Mouse (Mus musculus) brain, embryonic 14.5 days (tissue): ENCODE measurements around the gene 9230104L09Rik. TPM values are rescaled to one million over a fixed set of nuclear protein-coding genes. Genes with fewer than 3 reads are reported as not detected.

ENCODE experiments used
- DNase-seq: peaks from one replicate; pipeline ENCODE4 v3.0.0-alpha.2; 2011; ENCODE audit warnings: low read depth
- CTCF ChIP-seq: fragments of 200-500 bp; IDR thresholded peaks from 2 replicates; pipeline ENCODE4 v1.5.1; 2012; ENCODE audit warnings: inconsistent platforms, mild to moderate bottlenecking, moderate library complexity, borderline replicate concordance; ENCODE audit not compliant: insufficient read depth, insufficient read length; ENCODE audit errors: extremely low read depth
- POLR2A ChIP-seq: fragments of 200-500 bp; IDR thresholded peaks from 2 replicates; pipeline ENCODE4 v1.6.1; 2012; ENCODE audit warnings: mild to moderate bottlenecking, inconsistent platforms, borderline replicate concordance; ENCODE audit not compliant: poor library complexity, insufficient read depth, insufficient read length, severe bottlenecking; ENCODE audit errors: extremely low read depth
- polyA plus RNA-seq: library from polyadenylated mRNA; depleted of rRNA; stranded (reverse); fragments of >200 nt; gene quantifications from 2 replicates; pipeline ENCODE4 v1.2.3, GENCODE M21; 2012

Gene 9230104L09Rik
- polyA plus RNA-seq, 1 experiment: not detected

DNA sequence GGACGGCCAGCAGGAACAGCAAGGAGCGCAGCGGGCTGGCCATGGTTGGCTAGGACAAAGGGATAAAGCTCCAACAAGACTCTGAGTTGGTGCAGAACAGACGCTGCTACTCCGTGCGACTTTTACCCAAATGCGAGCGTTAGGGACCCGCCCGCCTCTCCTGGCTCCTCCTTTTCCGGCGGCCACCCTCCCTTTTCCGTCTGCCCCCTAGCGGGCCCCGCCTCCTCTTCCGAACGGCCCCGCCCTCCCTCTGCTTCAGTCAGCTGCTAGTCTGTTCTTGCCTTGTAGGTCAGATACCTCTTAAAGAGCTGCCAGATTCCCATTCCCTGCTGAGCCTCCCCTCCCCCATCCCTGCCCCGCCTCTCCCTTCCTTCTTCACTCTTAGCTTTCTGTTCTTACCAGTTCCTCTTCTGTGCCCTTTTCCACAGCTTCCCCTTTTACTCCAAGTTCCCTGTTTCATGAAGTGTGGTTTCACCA is 10.5 kb upstream of the 9230104L09Rik start, which contains the start of gene Cst3:
TSS of gene Cst3 (minus strand) at position 358 of the 477 bp plus-strand sequence.
- peak; percentile 96 for DNase-seq
- TF ChIP-seq POLR2A (peak; percentile 51; the same call in 1 of the 2 replicates), CTCF (no peak)

DNA sequence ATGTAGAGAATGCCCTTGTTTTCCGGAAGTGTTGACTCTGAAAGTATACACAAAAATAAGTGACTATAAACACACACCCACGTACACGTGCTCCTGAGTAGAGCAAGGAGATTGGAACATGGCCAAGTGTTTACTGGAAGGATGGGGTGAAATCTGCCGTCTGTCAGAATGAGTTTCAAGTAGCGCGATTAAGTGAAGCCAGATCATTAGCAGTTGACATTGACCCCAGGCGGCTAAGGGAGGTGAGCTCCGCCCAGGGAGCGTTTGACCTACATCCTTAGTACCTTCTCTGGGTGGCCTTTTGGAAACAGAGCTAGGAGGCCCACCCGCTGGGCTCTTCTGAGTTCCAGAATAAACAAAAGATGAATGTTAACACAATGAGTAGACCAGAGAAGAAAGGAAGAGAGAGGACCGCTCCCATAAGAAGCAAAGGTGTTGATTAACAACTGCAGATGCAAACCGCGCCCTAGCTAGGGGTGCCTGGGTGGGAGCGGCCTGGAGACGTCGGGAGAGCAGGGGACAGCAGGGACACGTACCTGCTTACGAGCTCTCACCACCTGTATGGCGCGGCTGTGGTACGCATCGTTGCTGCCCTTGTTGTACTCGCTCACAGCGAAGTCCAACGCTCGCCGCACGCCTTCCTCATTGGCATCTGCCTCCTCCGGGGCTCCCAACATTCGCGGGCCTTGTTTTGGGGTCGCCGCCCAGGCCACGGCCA is 9.9 kb upstream of the 9230104L09Rik start:
- TF ChIP-seq CTCF (no peak), POLR2A (no peak)
- peak; percentile 68 for DNase-seq

DNA sequence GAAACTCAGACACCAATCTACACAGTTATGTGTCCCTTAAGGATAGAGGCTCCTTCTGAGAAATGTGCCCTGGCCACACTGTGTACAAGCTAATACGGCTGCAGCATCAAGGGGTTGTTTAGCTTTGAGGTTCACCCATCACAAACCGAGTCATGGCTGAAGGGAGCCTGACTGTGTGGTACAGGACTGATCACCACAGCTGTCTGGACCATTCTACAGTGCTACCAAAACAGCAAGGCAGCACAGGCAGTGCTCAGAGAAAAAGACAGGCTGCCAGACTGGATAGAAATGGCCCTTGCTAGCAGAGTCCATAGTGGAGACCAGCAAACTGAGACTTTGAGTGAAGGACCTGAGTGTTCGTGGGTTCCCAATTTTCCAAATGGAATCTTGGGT is 9.4 kb upstream of the 9230104L09Rik start:
- DNase-seq: no peak

DNA sequence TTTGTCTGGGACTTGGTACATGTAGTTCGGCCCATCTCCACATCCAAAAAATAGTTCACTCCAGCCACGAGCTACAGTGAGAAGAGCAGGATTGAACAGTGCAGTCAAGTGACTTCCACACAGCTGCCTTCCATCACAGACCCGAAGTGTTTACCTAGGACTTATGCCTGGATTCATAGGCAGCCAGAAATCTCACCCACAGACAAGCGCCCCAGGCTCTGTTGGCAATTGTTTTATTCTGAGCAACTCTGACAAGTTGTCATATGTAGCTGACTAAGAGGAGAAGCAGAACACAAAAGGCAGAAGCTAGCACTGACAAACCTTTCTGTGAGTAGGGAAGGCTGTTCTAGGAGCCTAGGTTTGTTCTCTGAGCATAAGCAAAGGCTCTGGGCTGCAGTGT is 8.0 kb upstream of the 9230104L09Rik start:
- no peak for DNase-seq
- TF ChIP-seq CTCF (no peak), POLR2A (no peak)

More for the DNA sequence above, 9.4 kb upstream of the 9230104L09Rik start:
- TF ChIP-seq POLR2A (no peak), CTCF (no peak)

DNA sequence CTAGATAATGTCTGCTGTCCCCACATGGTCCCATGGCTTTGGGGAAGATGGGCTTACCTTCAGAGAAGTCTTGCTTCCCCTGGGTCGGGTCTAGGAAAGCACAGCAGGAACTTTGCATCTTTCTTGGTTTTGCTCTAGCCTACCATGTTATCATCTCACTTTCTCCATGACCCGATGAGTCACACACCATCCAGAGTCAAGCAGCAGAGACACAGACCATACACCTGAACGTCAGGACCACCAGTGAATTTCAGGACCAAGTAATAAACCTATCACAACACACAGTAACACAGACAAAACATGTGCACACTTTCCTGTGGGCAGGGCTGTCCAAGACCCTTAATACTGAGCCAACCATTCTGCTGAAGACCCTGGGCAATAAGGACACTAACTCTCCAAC is 5.7 kb upstream of the 9230104L09Rik start:
- no peak for DNase-seq
- TF ChIP-seq POLR2A (no peak), CTCF (no peak)

DNA sequence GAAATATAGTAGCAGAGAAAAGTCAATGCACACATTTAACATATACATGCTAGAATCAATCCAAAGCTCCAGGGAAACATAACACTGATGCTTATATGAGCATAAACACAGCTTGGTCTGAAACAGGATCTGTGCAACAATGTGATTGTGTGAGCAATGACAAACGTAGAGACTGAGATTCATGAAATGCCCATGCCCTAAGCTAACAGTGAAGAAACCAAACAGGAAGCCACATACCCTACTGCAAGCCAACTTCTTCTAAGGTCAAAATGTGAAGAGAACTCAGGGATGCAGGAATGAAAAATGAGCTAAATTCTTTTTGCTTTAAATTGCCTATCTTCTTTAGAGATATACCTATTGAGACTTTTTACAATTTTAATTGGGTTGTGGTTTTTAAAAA is 4.1 kb upstream of the 9230104L09Rik start:
- TF ChIP-seq CTCF (no peak), POLR2A (no peak)
- no peak for DNase-seq

DNA sequence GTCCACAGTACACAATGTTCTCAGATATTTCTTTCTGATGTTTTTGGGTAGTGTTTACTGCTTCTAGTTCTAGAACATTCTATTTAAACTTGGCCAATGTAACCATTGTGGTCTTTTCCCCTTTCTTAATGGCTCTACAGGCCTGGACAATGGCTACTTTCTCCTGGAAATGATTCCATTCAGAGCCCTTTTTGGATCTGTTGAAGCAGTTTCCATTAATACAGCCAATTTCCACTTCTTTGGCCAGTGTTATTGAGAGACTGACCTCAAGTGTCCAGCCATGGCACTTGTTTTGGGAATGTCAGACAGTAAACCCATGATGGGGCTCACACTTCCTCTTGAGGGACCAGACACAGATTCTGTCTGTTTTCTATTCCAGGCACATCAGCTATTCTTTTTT is 3.1 kb downstream of the 9230104L09Rik start:
- DNase-seq: no peak

DNA sequence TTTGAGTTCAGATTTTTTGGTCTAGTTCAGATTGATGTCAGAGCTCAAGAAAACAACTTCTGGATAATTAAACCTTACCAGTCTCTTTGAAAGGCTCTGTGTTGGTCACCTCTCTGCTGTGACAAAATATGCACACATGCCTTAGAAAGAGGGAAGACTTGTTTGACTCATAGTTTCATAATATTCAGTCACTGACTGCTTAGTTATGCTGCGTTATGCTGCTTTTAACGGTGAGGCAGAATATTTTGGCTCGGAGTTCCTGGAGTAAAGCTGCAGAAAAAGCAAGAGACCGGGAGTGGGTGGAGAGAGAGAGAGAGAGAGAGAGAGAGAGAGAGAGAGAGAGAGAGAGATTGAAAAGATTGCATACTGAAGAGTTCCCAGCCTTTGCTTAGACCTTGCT is 3.8 kb downstream of the 9230104L09Rik start:
- no peak for DNase-seq
- TF ChIP-seq POLR2A: no peak
- TF ChIP-seq CTCF: no peak

More for the DNA sequence above, 3.1 kb downstream of the 9230104L09Rik start:
- TF ChIP-seq CTCF (no peak), POLR2A (no peak)

DNA sequence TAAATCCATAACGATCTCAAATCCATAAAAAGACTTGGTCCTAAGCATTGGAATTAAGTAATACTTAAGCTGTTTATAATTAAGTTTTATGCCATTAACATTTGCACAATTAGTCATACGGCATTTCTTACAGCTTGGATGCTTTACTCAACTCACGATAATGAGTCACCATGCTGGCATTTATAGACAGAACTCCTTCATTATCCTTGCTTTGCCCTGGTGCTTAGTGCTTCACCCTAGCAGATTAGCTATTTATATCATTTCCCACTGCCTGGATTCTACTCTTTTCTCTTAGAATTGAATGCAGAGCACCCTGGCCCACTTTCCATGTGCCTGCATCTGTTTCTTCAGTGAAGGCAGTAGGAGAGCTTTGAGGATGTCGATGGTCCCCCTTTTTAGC is 7.3 kb downstream of the 9230104L09Rik start:
- DNase-seq: peak; percentile 9
- no peak for TF ChIP-seq POLR2A
- no peak for TF ChIP-seq CTCF

DNA sequence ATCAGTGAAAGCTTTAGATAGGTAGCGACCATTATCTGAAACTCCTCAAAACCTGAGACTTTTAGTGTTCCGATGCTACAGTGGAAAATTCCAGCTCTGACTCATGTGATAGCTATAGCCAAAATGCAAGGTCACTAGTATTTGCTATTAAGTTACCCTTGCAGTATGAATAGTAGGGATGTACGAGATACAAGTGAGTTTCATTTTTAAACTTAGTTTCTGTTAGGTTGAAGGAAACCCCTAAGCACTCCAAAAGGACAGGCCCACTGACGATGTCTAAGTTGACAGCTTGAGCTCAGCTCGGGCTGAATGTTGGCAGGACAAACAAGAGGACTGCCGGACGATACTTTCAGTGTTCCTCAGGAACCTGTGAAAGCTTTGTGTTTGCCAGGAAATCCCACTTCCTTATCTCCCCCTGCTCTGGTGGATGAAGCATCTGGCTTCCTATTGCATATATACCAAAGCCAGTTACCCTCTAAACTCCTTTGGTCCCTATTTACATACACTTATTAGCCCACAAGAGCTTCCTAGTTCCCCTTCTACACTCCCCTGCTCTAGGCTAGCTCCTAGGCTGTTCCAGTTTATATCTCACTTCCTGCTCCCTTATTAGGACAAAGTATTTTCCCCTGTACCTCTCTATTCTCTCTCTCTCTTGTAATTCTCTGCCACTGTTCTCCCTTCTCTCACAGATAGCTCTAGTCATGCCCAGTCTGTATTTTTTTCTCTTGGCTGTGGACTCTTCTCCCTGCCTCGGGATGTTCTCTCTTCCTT is 8.0 kb downstream of the 9230104L09Rik start:
- no peak for DNase-seq
- no peak for TF ChIP-seq CTCF
- no peak for TF ChIP-seq POLR2A

DNA sequence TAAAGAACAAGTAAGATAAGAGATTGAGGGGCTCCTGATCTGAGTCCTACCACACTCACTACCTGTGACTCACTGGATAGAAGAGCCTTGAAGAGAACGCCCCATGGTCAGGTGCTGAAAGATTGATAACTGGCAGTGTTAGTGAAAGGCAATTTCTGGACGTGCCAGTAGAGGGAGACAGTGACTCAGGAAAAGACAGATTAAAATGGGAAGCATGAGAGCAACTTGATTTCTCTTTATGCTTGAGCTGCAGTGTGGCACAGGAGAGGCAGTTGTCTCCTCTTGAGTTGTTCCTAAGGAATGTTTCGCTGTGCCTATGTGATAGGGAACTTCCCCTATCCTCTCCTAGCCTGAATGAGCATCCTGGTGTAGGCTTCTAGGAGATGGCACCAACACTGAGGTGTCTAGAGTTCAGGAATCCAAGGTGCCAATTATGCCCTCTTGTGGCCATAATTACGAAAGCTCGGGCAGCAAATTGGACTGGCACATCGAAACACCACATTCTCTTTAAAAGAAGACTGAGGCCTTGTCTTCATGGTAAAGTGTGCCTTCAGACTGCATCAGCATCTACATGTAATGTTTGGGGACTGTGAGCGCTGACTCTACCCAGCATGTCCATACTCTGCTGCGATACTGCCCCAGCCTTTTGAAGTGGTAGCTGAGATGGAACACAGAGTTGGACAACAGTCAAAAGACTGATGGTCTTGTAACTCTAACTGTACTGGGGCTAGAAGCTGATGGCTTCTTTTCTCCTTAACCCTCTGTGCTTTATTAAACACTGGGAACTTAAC is 13.5 kb downstream of the 9230104L09Rik start:
- peak; percentile 81 for DNase-seq
- peak; percentile 69 for TF ChIP-seq CTCF
- TF ChIP-seq POLR2A: no peak
